Mouse (Mus musculus) cortical plate, adult 2 months (tissue): Measurements from ENCODE around the gene Rapgefl1. TPM values are rescaled to one million over a fixed set of nuclear protein-coding genes. Genes with fewer than 3 reads are reported as not detected.

Experiments used
- H3K27ac ChIP-seq: fragments of 200-500 bp; 2 replicates; pipeline ENCODE4 v1.5.1; 2012; ENCODE audit warnings: low read length, control low read depth, inconsistent platforms; ENCODE audit not compliant: insufficient read depth
- H3K4me1 ChIP-seq: fragments of 200-500 bp; 2 replicates; pipeline ENCODE4 v1.6.1; 2011; ENCODE audit warnings: low read length; ENCODE audit not compliant: control insufficient read depth, insufficient read depth
- H3K4me3 ChIP-seq: fragments of 200-500 bp; 2 replicates; pipeline ENCODE4 v1.5.1; 2011; ENCODE audit warnings: mild to moderate bottlenecking, low read length, control low read depth; ENCODE audit not compliant: insufficient read depth
- CTCF ChIP-seq: fragments of 200-500 bp; IDR thresholded peaks from 2 replicates; pipeline ENCODE4 v1.5.1; 2011; ENCODE audit warnings: mild to moderate bottlenecking, control low read depth, low read length; ENCODE audit not compliant: insufficient read depth; ENCODE audit errors: extremely low read depth
- POLR2A ChIP-seq: fragments of 200-500 bp; IDR thresholded peaks from 2 replicates; pipeline ENCODE4 v1.6.1; 2011; ENCODE audit warnings: mild to moderate bottlenecking, low read length, control low read depth; ENCODE audit not compliant: insufficient read depth; ENCODE audit errors: extremely low read depth
- polyA plus RNA-seq: library from polyadenylated mRNA; depleted of rRNA; stranded (reverse); fragments of >200 nt; gene quantifications from 2 replicates; pipeline ENCODE4 v1.2.3, GENCODE M21; 2012

Rapgefl1 gene
- polyA plus RNA-seq, 1 experiment, result 153 TPM

DNA sequence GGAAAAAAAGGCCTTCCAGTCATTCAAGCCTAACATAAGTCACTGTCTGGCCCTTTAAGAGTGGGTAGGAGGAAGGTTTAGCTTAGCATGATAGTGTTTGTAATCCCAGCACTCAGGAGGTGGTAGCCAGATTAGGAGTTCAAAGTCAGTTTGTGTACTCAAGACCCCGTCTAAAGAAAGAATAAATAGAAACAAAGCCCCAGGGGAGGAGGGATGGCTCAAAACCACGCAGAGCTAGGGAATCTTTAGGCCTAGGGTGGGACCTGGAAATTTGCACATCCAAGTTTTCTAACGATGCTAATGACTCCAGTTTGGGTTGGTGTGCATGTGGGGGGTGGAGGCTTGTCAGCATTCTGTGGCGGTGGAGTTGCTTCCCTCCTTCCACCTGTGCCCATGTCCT, 44.5 kb upstream of the Rapgefl1 start:
- Histone ChIP-seq H3K4me1 (no peaks in the 10 kb centered on the region), H3K4me3 (no peak overlapping the region), H3K27ac (no peak overlapping the region)
- no peak for TF ChIP-seq POLR2A
- TF ChIP-seq CTCF, result no peak

DNA sequence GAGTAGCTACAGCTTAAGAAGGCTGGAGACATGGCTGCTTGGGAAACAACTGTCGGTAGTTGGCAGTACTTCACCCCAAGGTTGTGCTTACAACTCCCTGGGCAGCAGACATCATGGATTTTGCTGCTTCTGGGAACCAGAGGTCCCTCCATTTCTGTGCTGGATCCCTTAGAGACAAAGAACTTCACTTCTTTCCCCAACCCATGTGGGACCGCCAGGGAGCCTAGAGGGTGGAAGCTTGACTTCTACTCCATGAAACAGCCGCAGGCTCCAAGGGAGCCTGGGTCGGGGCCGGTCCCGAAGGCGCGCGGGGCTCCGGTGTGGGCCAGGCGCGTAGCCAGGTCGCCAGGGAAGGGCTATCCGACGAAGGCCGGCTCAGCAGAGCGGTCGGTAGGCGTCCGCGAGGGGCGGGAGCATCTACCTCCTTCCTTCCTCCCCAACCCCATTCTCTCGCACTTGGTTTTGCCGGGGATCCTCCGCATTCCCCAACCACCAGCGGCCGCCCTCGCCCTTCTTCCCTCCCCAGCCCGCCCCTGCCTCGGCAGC, 42.0 kb upstream of the Rapgefl1 start:
- peak overlapping the region; percentile 98 for H3K27ac ChIP-seq

DNA sequence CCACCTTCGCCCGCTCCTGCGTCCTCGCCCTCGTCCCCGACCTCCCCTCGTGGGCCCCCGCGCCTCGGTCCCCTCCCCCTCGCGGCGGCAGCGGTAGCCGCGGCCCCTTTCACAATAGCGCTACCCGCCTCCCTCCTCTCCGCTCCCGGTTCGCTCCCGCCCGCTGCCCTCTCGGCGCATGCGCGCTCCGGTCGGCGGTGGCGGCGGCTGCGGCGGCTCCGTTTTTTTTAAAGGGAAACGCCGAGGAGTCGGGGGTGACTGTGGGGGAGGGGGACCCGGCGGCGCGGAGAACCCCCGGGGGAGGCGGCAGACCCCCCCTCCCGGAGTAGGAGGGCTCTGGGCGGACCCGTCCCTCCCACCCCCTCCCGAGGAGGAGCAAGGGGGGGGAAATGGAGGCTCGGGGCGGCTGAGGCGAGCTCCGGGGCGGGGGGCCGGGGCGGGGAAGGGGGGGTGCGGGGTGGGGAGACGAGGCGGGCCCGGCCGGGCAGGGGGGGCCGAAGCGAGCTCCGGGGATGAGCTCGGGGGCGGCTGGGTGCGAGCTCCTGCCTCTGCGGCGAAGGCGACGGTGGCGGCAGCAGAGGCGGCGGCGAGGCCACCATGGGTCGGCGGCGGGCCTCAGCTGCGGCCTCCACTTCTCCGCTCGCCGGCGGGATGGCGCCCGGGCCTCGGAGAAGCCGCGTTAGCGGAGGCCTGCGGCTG, 41.4 kb upstream of the Rapgefl1 start, which contains the start of gene Msl1:
Gene Msl1 (plus strand): TSS at position 502 of the 699 bp plus-strand sequence.
- TF ChIP-seq CTCF (no peak), POLR2A (peak; percentile 42; the same call in 1 of the 2 replicates)
- Histone ChIP-seq H3K27ac (peak within 1 kb of the TSS; percentile 98), H3K4me1 (peaks cover 6% of the 10 kb centered on the region; the same call in 1 of the 2 replicates), H3K4me3 (peak within 1 kb of the TSS; percentile 63)

More for the DNA sequence above, 42.0 kb upstream of the Rapgefl1 start:
- TF ChIP-seq CTCF (no peak), POLR2A (no peak; the same call in 1 of the 2 replicates)
- peaks cover 6% of the 10 kb centered on the region; the same call in 1 of the 2 replicates for H3K4me1 ChIP-seq
- peak overlapping the region; percentile 63 for H3K4me3 ChIP-seq

DNA sequence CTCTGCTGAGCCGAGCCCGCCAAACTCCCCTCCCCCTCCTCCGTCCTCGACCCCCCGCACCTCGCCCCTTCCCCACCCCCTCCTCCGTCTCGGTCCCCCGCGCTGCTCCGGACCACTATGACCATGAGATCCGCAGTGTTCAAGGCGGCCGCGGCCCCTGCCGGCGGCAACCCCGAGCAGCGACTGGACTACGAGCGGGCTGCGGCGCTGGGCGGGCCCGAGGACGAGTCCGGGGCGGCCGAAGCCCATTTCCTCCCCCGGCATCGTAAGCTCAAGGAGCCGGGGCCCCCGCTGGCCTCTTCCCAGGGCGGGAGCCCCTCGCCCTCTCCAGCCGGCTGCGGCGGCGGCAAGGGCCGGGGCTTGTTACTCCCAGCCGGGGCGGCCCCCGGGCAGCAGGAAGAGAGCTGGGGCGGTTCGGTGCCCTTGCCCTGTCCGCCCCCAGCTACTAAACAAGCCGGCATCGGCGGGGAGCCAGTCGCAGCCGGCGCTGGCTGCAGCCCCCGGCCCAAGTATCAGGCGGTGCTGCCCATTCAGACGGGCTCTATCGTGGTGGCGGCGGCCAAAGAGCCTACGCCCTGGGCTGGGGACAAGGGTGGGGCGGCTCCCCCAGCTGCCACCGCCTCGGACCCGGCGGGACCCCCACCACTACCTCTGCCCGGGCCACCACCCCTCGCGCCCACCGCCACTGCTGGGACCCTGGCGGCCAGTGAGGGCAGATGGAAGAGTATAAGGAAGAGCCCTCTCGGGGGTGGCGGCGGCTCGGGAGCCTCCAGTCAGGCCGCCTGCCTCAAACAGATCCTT, 40.7 kb upstream of the Rapgefl1 start:
- peaks cover 6% of the 10 kb centered on the region; the same call in 1 of the 2 replicates for H3K4me1 ChIP-seq
- TF ChIP-seq CTCF (no peak), POLR2A (no peak)
- H3K4me3 ChIP-seq, result peak overlapping the region; percentile 63
- peak overlapping the region; percentile 94 for H3K27ac ChIP-seq

DNA sequence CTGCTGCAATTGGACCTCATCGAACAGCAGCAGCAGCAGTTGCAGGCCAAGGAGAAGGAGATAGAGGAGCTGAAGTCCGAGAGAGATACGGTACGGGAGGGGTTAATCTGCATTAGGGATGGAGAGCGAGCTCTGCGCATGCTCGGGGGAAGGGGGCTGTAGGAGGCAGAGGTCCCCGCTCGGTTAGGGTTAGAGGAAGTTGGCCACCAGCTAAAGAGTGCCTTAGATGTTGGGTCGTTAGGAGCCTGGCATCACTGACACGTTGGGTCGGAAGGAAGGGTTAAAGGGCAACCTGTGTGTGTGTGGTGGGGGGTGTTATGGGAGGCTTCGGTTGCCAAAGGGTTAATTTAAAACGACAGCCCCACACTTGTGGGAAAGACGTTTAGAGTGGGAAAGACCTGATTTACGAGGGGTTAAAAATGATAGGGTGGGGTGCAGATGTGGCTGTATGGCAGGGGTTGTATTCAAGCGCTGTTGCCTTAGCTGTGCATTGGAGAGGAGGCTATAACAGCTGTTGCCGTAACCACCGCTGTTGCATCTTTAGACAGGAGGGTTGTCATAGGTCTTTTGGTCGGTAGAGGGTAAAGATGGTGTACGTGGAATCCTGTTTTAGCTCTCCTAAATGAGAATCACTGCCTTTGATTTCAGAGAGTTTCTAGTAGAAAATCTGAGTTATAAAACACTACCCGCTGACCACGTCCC, 39.9 kb upstream of the Rapgefl1 start:
- TF ChIP-seq CTCF, result no peak
- TF ChIP-seq POLR2A, result peak; percentile 66
- H3K4me1 ChIP-seq, result peaks cover 6% of the 10 kb centered on the region; the same call in 1 of the 2 replicates
- peak overlapping the region; percentile 94 for H3K27ac ChIP-seq
- H3K4me3 ChIP-seq, result peak overlapping the region; percentile 63

DNA sequence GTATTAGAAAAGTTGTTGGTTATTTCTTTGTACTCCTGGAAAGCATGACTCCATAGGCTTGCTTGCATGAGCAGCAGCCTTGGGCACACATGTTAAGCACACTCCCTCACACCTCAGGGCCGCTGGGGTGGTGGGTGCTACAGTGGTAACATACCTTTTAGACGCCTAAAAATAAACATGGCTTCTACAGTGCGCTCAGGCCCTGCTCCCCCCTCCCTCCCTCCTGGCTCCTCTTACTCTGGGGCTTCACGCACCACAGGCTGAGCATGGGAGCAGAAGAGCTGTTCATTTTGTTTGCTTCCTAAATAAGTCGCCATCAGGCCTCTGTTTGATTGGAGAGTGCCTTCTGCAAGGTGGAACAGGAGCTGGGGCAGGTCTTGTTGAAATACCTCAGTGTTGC, 39.3 kb upstream of the Rapgefl1 start:
- TF ChIP-seq POLR2A, result no peak
- TF ChIP-seq CTCF, result no peak
- 0 out of 2 replicates have a peak overlapping the region, but pooled peaks have one; percentile 44 for H3K27ac ChIP-seq

DNA sequence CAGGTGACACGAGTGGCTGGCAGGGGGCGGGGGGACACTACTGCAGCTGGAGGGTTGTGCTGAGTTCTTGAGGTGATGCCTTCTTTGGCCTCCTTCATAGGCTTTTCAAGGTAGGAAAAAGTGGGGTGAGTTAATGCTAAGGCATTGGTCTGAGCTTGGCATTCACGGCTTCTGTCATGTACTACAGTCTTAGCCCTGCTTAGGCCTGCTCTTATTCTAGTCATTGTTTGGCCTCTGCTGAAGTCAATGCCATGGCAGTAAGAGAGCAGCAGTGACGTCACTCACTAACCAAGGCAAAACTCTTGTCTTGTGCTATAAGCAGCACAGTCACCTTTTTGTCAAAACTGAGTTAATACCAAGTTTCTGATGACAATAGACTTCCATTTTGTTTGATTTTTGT, 38.7 kb upstream of the Rapgefl1 start:
- H3K27ac ChIP-seq, result no peak overlapping the region

More for the DNA sequence above, 39.3 kb upstream of the Rapgefl1 start:
- peaks cover 6% of the 10 kb centered on the region; the same call in 1 of the 2 replicates for H3K4me1 ChIP-seq
- peak overlapping the region; percentile 63 for H3K4me3 ChIP-seq

DNA sequence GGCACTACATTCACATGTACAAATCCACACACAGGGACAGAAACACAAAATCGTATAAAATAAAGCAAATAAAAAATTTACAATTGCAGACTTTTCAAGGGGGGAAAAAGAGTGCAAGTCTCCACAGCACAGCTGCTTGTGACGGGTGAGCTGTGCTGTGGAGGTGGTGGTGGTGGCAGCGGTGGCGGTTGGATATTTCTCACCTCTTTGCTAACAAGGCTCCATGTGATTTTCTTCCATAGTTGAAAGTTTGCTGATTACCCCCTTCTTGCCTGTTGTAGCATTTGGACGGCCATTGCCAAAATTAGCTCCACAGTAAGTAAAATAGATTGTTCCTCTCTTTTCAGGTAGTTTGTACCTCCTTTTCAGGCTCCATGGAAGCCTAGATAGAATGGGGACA, 32.0 kb upstream of the Rapgefl1 start, which contains the start of gene Casc3:
Gene Casc3 (plus strand): TSS at position 301 of the 400 bp plus-strand sequence.
- Histone ChIP-seq H3K4me3 (no peak within 1 kb of the TSS), H3K4me1 (no peaks in the 10 kb centered on the region; the same call in 1 of the 2 replicates), H3K27ac (no peak within 1 kb of the TSS)
- TF ChIP-seq POLR2A (no peak), CTCF (no peak)

More for the DNA sequence above, 38.7 kb upstream of the Rapgefl1 start:
- TF ChIP-seq POLR2A (no peak), CTCF (no peak)
- H3K4me1 ChIP-seq, result peaks cover 6% of the 10 kb centered on the region; the same call in 1 of the 2 replicates
- H3K4me3 ChIP-seq, result peak overlapping the region; percentile 63
